Mouse (Mus musculus): ENCODE measurements around the gene Rnpc3. TPM values are rescaled to one million over a fixed set of nuclear protein-coding genes. Genes with fewer than 3 reads are reported as not detected.

Rnpc3 gene
- polyA plus RNA-seq, 1 experiment from 2014 or later, result 45.1 TPM

GRCm38 (mm10) chr3:113606599-113606998 lies 23.4 kb downstream of the Rnpc3 start, which contains the start of gene Amy1:
Amy1 (minus strand) TSS chr3:113606699.
- 86% methylated on average over 2 of the region's 2 CpGs for WGBS
- Histone ChIP-seq H3K36me3 (ENCODE audit: control insufficient read depth, insufficient read depth, low read length) (peaks cover 6% of the 10 kb centered on the region), H3K27me3 (ENCODE audit: control insufficient read depth, insufficient read depth, low read length) (no peaks in the 10 kb centered on the region), H3K27ac (ENCODE audit: low read length) (no peak within 1 kb of the TSS), H3K9ac (replicated peaks; ENCODE audit: low read depth, low read length) (no peak within 1 kb of the TSS), H3K4me2 (replicated peaks; ENCODE audit: low read depth, low read length) (no peak within 1 kb of the TSS), H3K9me3 (ENCODE audit: control insufficient read depth, low read depth, low read length) (no peaks in the 10 kb centered on the region), H3K4me3 (ENCODE audit: low read depth, low read length) (no peak within 1 kb of the TSS), H3K4me1 (ENCODE audit: control insufficient read depth, insufficient read depth, low read length) (no peaks in the 10 kb centered on the region)
- no peak for ATAC-seq (ENCODE audit: insufficient number of reproducible peaks, insufficient read depth, low FRiP score, low read depth)

DNA sequence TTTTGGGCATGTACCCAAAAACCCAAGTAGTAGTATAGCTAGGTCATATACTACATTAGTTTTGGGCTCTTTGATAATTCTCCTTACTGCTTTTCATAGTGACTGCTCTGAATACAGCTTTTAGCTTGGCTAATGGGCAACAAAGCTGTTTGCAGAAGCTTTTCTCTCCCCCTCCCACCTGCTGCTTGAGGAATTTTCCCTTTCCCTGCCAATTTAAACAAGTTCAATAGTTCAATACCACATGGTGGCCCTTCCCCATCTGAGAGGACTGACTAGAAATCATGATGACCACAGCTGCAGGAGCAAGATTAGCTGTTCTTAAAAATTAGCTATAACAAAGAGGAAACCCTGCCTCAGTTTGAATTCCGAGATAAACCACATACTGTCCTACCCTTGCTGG lies 39.1 kb downstream of the Rnpc3 start:
- Histone ChIP-seq H3K27ac (ENCODE audit: low read length) (no peak overlapping the region), H3K4me1 (ENCODE audit: control insufficient read depth, insufficient read depth, low read length) (no peaks in the 10 kb centered on the region), H3K4me3 (ENCODE audit: low read depth, low read length) (no peak overlapping the region), H3K9me3 (ENCODE audit: control insufficient read depth, low read depth, low read length) (no peaks in the 10 kb centered on the region), H3K4me2 (replicated peaks; ENCODE audit: low read depth, low read length) (no peak overlapping the region), H3K36me3 (ENCODE audit: control insufficient read depth, insufficient read depth, low read length) (no peaks in the 10 kb centered on the region), H3K27me3 (ENCODE audit: control insufficient read depth, insufficient read depth, low read length) (no peaks in the 10 kb centered on the region), H3K9ac (replicated peaks; ENCODE audit: low read depth, low read length) (no peak overlapping the region)
- 78% methylated on average over 1 of the region's 1 CpGs for WGBS
- no peak for ATAC-seq (ENCODE audit: insufficient number of reproducible peaks, insufficient read depth, low FRiP score, low read depth)

DNA sequence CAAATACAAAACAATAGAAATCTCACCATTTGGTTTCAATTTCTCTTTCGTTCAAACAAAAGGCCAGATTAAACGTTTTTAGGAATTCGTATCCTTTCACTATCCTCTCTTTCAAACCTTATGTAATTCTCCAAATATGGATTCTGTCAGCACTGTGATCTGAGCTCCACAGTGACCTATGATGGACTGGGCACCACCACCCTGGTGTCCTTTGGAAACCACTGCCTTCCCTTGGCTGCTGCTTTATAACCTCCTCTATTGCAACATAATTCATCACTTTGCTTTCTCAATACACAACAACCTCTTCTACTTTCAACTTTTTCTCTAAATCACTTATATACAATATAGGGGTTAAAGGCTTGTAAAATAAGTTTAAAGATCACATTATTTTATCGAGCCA lies 55.4 kb downstream of the Rnpc3 start:
- no peak overlapping the region for H3K4me2 ChIP-seq (replicated peaks; ENCODE audit: low read depth, low read length)
- no peak overlapping the region for H3K4me3 ChIP-seq (ENCODE audit: low read depth, low read length)
- no peak for ATAC-seq (ENCODE audit: insufficient number of reproducible peaks, insufficient read depth, low FRiP score, low read depth)
- no peaks in the 10 kb centered on the region for H3K4me1 ChIP-seq (ENCODE audit: control insufficient read depth, insufficient read depth, low read length)
- H3K9ac ChIP-seq (replicated peaks; ENCODE audit: low read depth, low read length), result no peak overlapping the region
- H3K36me3 ChIP-seq (ENCODE audit: control insufficient read depth, insufficient read depth, low read length), result no peaks in the 10 kb centered on the region
- no peaks in the 10 kb centered on the region for H3K9me3 ChIP-seq (ENCODE audit: control insufficient read depth, low read depth, low read length)
- H3K27me3 ChIP-seq (ENCODE audit: control insufficient read depth, insufficient read depth, low read length), result no peaks in the 10 kb centered on the region
- 70% methylated on average over 4 of the region's 4 CpGs for WGBS
- no peak overlapping the region for H3K27ac ChIP-seq (ENCODE audit: low read length)

DNA sequence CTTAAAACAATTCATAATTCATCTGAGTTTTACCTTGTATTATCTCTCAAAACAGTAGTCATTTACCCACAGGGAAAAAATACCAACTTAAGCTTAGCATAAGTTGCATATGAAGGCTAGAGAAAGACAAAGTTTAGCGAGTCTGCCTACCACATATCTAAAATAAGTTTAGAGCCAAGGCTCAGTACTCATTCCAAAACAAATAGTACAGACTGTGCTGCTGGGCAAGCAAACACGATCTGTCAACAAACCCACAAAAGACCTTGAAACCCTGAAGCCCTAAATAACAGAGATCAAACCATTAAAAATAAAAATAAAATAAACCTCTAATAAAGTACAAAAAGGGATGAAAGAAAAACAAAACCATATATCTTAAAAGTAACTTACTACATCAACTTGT lies 55.8 kb downstream of the Rnpc3 start:
- 54% methylated on average over 2 of the region's 2 CpGs for WGBS
- no peak overlapping the region for H3K4me3 ChIP-seq (ENCODE audit: low read depth, low read length)
- H3K4me2 ChIP-seq (replicated peaks; ENCODE audit: low read depth, low read length), result no peak overlapping the region
- no peaks in the 10 kb centered on the region for H3K36me3 ChIP-seq (ENCODE audit: control insufficient read depth, insufficient read depth, low read length)
- no peak for ATAC-seq (ENCODE audit: insufficient number of reproducible peaks, insufficient read depth, low FRiP score, low read depth)
- H3K27me3 ChIP-seq (ENCODE audit: control insufficient read depth, insufficient read depth, low read length), result no peaks in the 10 kb centered on the region
- H3K9me3 ChIP-seq (ENCODE audit: control insufficient read depth, low read depth, low read length), result no peaks in the 10 kb centered on the region
- H3K27ac ChIP-seq (ENCODE audit: low read length), result no peak overlapping the region
- no peaks in the 10 kb centered on the region for H3K4me1 ChIP-seq (ENCODE audit: control insufficient read depth, insufficient read depth, low read length)
- H3K9ac ChIP-seq (replicated peaks; ENCODE audit: low read depth, low read length), result no peak overlapping the region

DNA sequence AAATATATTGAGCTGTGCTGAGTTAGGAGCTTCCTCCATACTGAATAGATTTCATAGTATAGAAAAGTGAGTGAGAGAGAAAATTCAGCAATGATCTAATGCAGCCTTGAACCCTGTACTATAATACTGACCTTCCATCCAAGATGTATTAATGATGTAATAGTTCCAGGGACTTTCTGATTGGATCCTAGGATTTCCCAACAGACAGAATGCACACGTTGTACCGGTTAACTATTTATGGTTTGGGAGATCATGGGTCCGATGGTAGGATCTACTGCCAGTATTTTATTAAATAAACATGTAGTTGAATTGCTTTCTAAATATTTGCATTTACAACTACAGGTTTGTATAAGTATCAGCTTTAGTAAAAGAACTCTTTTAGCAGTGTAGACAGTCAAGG lies 57.8 kb downstream of the Rnpc3 start:
- H3K36me3 ChIP-seq (ENCODE audit: control insufficient read depth, insufficient read depth, low read length), result no peaks in the 10 kb centered on the region
- H3K27ac ChIP-seq (ENCODE audit: low read length), result no peak overlapping the region
- WGBS, result 55% methylated on average over 3 of the region's 3 CpGs
- no peak overlapping the region for H3K4me2 ChIP-seq (replicated peaks; ENCODE audit: low read depth, low read length)
- no peak for ATAC-seq (ENCODE audit: insufficient number of reproducible peaks, insufficient read depth, low FRiP score, low read depth)
- H3K9me3 ChIP-seq (ENCODE audit: control insufficient read depth, low read depth, low read length), result no peaks in the 10 kb centered on the region
- H3K4me1 ChIP-seq (ENCODE audit: control insufficient read depth, insufficient read depth, low read length), result no peaks in the 10 kb centered on the region
- H3K27me3 ChIP-seq (ENCODE audit: control insufficient read depth, insufficient read depth, low read length), result no peaks in the 10 kb centered on the region
- H3K9ac ChIP-seq (replicated peaks; ENCODE audit: low read depth, low read length), result no peak overlapping the region
- H3K4me3 ChIP-seq (ENCODE audit: low read depth, low read length), result no peak overlapping the region

Other genes with a start within 250 kb of the Rnpc3 start
- 80.4 TPM in 1 of 2 replicates, not detected in the other for gene Amy2a1, start 97.7 kb downstream of the Rnpc3 start, polyA plus RNA-seq (2014; fragmentation: Nextera tagmentation; extraction: Ambion mirVana)
- gene Amy1, start 23.4 kb downstream of the Rnpc3 start, polyA plus RNA-seq (2014; fragmentation: Nextera tagmentation; extraction: Ambion mirVana), result 1.8 and 2.7 TPM in 2 replicates

All from stomach, embryonic 14.5 days (tissue).